Mouse (Mus musculus) forebrain, embryonic 14.5 days (tissue): ENCODE measurements at regions not wholly inside any gene's neighbourhood (a gene's known extent, or its start where the extent isn't known, plus 50 kb on each side); places are given as distances from the start of the nearest gene placed in this dataset.
A peak's percentile ranks its signal among the peaks of the same experiment; 100 is the strongest.
"Not testable (repeated sequence)": the region's sequence is repeated elsewhere in the genome, so short reads cannot be mapped to it uniquely, and the experiment has no call there.

Source experiments
- ATAC-seq: fragments of 200-750 bp; cut with Nextera tagmentation; 2 replicates; pipeline ENCODE4 v1.8.0; 2017; ENCODE audit warnings: mild to moderate bottlenecking, moderate library complexity
- DNase-seq: peaks from one replicate; pipeline ENCODE4 v3.0.0-alpha.2; 2015; ENCODE audit warnings: low spot score
- H3K27ac ChIP-seq: fragments of 300-500 bp; sonication (generic); 2 replicates; pipeline ENCODE4 v1.5.1; 2014; ENCODE audit warnings: low read depth, mild to moderate bottlenecking, control low read depth, low read length, moderate library complexity
- H3K27me3 ChIP-seq: fragments of 300-500 bp; sonication (generic); replicated peaks from 2 replicates; pipeline ENCODE4 v1.6.1; 2014; ENCODE audit warnings: low read length, control low read depth, mixed read lengths; ENCODE audit not compliant: control insufficient read depth, insufficient read depth
- H3K36me3 ChIP-seq: fragments of 300-500 bp; sonication (generic); 2 replicates; pipeline ENCODE4 v1.6.1; 2014; ENCODE audit warnings: low read length, control low read depth; ENCODE audit not compliant: control insufficient read depth, insufficient read depth
- H3K4me1 ChIP-seq: fragments of 300-500 bp; sonication (generic); 2 replicates; pipeline ENCODE4 v1.6.1; 2014; ENCODE audit warnings: antibody characterized with exemption, low read length, control low read depth; ENCODE audit not compliant: control insufficient read depth, insufficient read depth
- H3K4me2 ChIP-seq: fragments of 300-500 bp; sonication (generic); 2 replicates; pipeline ENCODE4 v1.6.1; 2014; ENCODE audit warnings: mild to moderate bottlenecking, control low read depth, low read length
- H3K4me3 ChIP-seq: fragments of 300-500 bp; sonication (generic); 2 replicates; pipeline ENCODE4 v1.5.1; 2014; ENCODE audit warnings: low read depth, low read length, control low read depth
- H3K9ac ChIP-seq: fragments of 300-500 bp; sonication (generic); 2 replicates; pipeline ENCODE4 v1.6.1; 2014; ENCODE audit warnings: mild to moderate bottlenecking, low read length, control low read depth, moderate library complexity
- H3K9me3 ChIP-seq: fragments of 300-500 bp; sonication (generic); replicated peaks from 2 replicates; pipeline ENCODE4 v1.6.1; 2016; ENCODE audit warnings: low read length, control low read depth, mixed read lengths; ENCODE audit not compliant: control insufficient read depth
- WGBS: fragments of 180-500 bp; shearing (Covaris S2); extraction: QIAGEN DNeasy Blood & Tissue Kit; methylation state at CpG from one replicate; pipeline ENCODE4 v1.1.7; 2014; 5-methylcytosine and 5-hydroxymethylcytosine counted together

GRCm38 (mm10) chr16:12730167-12730730, 379.2 kb upstream of the Ercc4 start:
- ATAC-seq, H3K9ac ChIP-seq, H3K36me3 ChIP-seq, H3K9me3 ChIP-seq, H3K4me1 ChIP-seq, H3K4me2 ChIP-seq, H3K27me3 ChIP-seq, H3K27ac ChIP-seq, DNase-seq, H3K4me3 ChIP-seq: not testable (repeated sequence)
- WGBS = 91% methylated on average over 2 of the region's 2 CpGs

DNA sequence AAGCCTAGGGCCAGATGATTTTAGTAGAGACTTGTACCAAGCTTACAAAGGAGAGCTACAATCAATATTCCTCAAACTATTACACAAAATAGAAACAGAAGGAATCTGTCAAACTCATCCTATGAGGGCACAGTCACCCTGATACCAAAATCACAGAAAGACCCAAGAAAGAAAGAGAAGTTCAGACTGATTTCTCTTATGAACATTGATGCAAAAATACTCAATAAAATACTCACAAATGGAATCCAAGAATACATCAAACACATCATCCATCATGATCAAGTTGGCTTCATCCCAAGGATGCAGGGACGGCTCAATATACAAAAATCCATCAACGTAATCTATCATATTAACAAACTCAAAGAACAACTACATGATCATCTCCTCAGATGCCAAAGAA, 377.9 kb upstream of the Ercc4 start:
- H3K27me3 ChIP-seq = no peaks in the 10 kb centered on the region
- H3K27ac ChIP-seq = no peak overlapping the region
- H3K9me3 ChIP-seq = no peaks in the 10 kb centered on the region
- H3K36me3 ChIP-seq = no peaks in the 10 kb centered on the region
- H3K4me1 ChIP-seq = no peaks in the 10 kb centered on the region
- no peak overlapping the region for H3K4me3 ChIP-seq
- ATAC-seq (no peak), DNase-seq (no peak)
- H3K9ac ChIP-seq = no peak overlapping the region
- 82% methylated on average over 2 of the region's 2 CpGs for WGBS
- no peak overlapping the region for H3K4me2 ChIP-seq

GRCm38 (mm10) chr16:12742472-12742871, 367.0 kb upstream of the Ercc4 start:
- ATAC-seq (no peak), DNase-seq (no peak)
- Histone ChIP-seq H3K27ac (no peak overlapping the region), H3K9ac (no peak overlapping the region), H3K27me3 (no peaks in the 10 kb centered on the region), H3K4me3 (no peak overlapping the region), H3K36me3 (no peaks in the 10 kb centered on the region), H3K4me2 (no peak overlapping the region), H3K9me3 (no peaks in the 10 kb centered on the region), H3K4me1 (no peaks in the 10 kb centered on the region)

DNA sequence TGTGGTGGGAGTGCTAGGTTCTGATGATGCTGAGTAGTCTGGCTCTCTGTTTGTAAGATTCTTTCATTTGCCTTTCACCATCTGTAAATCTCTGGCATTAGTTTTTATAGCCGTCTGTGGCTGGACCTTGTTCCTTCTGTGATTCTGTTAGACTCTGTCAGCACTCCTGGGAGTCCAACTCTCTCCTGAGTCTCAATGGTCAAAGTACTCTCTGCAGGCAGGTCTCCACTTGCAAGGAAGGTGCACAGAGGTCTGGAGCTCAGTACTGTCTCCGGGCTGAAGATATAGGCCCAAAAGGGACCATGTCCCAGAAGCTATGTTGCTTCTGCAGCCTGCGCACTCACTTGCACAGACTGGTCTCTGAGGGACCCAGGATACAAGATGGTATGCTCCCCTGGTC, 356.3 kb upstream of the Ercc4 start:
- no peaks in the 10 kb centered on the region for H3K36me3 ChIP-seq
- H3K27me3 ChIP-seq = no peaks in the 10 kb centered on the region
- no peak overlapping the region for H3K27ac ChIP-seq
- no peak overlapping the region for H3K9ac ChIP-seq
- H3K9me3 ChIP-seq = no peaks in the 10 kb centered on the region
- WGBS = 95% methylated on average over 3 of the region's 3 CpGs
- no peaks in the 10 kb centered on the region for H3K4me1 ChIP-seq
- H3K4me2 ChIP-seq = no peak overlapping the region
- DNase-seq (no peak), ATAC-seq (no peak)
- no peak overlapping the region for H3K4me3 ChIP-seq

GRCm38 (mm10) chr16:12754361-12754760, 355.1 kb upstream of the Ercc4 start:
- Histone ChIP-seq H3K4me2 (no peak overlapping the region), H3K36me3 (no peaks in the 10 kb centered on the region), H3K4me3 (no peak overlapping the region), H3K9ac (no peak overlapping the region), H3K27ac (no peak overlapping the region), H3K27me3 (no peaks in the 10 kb centered on the region), H3K9me3 (no peaks in the 10 kb centered on the region), H3K4me1 (no peaks in the 10 kb centered on the region)
- ATAC-seq (no peak), DNase-seq (no peak)

DNA sequence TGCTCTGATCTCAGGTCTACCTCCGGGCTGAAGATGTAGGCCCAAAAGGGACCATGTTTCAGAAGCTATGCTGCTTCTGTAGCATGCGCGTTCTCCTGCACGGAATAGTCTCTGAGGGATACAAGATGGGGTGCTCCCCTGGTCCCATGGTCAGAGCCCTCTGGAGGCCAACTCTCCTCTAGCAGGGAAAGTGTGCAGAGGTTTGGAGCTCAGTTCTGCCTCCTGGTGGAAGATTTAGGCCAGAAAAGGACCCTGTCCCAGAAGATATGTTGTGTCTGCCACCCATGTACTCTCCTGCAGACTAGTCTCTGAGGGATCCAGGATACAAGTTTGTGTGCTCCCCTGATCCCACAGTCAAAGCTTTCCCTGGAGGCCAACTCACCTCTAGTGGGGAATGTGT, 350.9 kb upstream of the Ercc4 start:
- Histone ChIP-seq H3K27ac (no peak overlapping the region), H3K4me3 (no peak overlapping the region), H3K4me1 (no peaks in the 10 kb centered on the region), H3K9me3 (no peaks in the 10 kb centered on the region), H3K36me3 (no peaks in the 10 kb centered on the region), H3K4me2 (no peak overlapping the region), H3K9ac (no peak overlapping the region), H3K27me3 (no peaks in the 10 kb centered on the region)
- no peak for ATAC-seq
- no peak for DNase-seq
- WGBS = 80% methylated on average over 4 of the region's 4 CpGs

GRCm38 (mm10) chr16:12764166-12764565, 345.3 kb upstream of the Ercc4 start:
- no peaks in the 10 kb centered on the region for H3K9me3 ChIP-seq
- H3K27me3 ChIP-seq = no peaks in the 10 kb centered on the region
- 100% methylated on average over 1 of the region's 1 CpGs for WGBS
- DNase-seq (no peak), ATAC-seq (no peak)
- no peak overlapping the region for H3K4me2 ChIP-seq
- H3K4me3 ChIP-seq = no peak overlapping the region
- H3K27ac ChIP-seq = no peak overlapping the region
- no peaks in the 10 kb centered on the region for H3K36me3 ChIP-seq
- H3K4me1 ChIP-seq = no peaks in the 10 kb centered on the region
- no peak overlapping the region for H3K9ac ChIP-seq

DNA sequence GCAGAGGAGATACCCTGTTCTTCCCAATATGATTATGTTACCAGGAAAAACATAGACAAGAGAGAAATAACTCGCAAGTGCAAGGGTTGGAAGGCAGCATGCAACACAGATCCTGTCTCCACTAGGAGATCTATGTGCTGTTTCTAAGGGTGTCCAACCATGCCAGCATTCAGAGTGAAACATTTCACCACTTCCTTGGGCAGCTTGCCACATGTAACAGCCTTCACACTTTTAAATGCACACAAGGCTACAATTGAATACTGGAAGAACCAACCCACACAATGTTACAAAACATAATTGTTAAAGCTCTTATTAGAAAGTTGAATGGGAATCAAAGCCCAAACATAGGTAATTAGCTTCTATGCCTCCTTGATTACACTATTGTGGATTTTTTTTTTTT, 344.9 kb upstream of the Ercc4 start:
- Histone ChIP-seq H3K9me3 (no peaks in the 10 kb centered on the region), H3K27ac (no peak overlapping the region), H3K9ac (no peak overlapping the region), H3K4me2 (no peak overlapping the region), H3K4me3 (no peak overlapping the region), H3K27me3 (no peaks in the 10 kb centered on the region), H3K36me3 (no peaks in the 10 kb centered on the region), H3K4me1 (no peaks in the 10 kb centered on the region)
- DNase-seq = peak; percentile 16
- ATAC-seq = no peak
- WGBS = 79% methylated on average over 1 of the region's 1 CpGs

DNA sequence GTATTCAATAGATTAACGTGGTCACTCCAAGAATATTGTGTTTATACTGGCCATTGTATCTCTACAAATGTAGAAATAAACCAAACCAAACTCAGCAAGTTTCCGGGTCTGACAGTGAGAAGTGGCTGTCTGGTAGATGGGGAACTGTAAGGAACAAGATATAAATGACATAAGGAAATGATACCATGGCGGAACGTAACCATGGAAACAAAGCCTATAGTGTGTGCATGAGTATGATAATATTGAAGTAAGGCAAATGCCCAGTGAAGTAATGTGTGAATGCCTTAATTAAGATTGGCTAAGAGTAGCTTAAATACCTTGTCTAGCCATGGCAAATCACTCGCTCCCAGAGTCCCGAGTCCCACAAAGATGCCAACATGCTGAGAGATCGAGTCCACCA, 342.6 kb upstream of the Ercc4 start:
- ATAC-seq = no peak
- WGBS = 94% methylated on average over 7 of the region's 7 CpGs
- no peak for DNase-seq

More for the DNA sequence above, 342.6 kb upstream of the Ercc4 start:
- Histone ChIP-seq H3K4me1 (no peaks in the 10 kb centered on the region), H3K4me3 (no peak overlapping the region), H3K9me3 (no peaks in the 10 kb centered on the region), H3K4me2 (no peak overlapping the region), H3K36me3 (no peaks in the 10 kb centered on the region), H3K9ac (no peak overlapping the region), H3K27ac (no peak overlapping the region), H3K27me3 (no peaks in the 10 kb centered on the region)
